Mouse (Mus musculus): ENCODE data around the gene Dpagt1. TPM values are rescaled to one million over a fixed set of nuclear protein-coding genes. Genes with fewer than 3 reads are reported as not detected.
"Not testable (repeated sequence)": the region's sequence is repeated elsewhere in the genome, so short reads cannot be mapped to it uniquely, and the experiment has no call there.

Dpagt1 gene
- polyA plus RNA-seq, 1 experiment from 2014 or later = 33.7 TPM

- not testable (repeated sequence) for H3K9ac ChIP-seq (ENCODE audit: low read length); ATAC-seq (replicated peaks; ENCODE audit: extremely low read depth, insufficient read depth, low FRiP score); H3K27ac ChIP-seq (ENCODE audit: low read length); H3K4me2 ChIP-seq (ENCODE audit: low read depth, low read length); H3K4me3 ChIP-seq (ENCODE audit: low read length); H3K9me3 ChIP-seq (replicated peaks; ENCODE audit: control insufficient read depth, low read length); H3K27me3 ChIP-seq (ENCODE audit: control insufficient read depth, insufficient read depth, low read length)
- H3K36me3 ChIP-seq (ENCODE audit: control insufficient read depth, insufficient read depth) = peaks cover 16% of the 10 kb centered on the region
- 74% methylated on average over 2 of the region's 2 CpGs for WGBS
- peaks cover 14% of the 10 kb centered on the region for H3K4me1 ChIP-seq (ENCODE audit: control insufficient read depth, insufficient read depth, low read length)
Observed at GRCm38 (mm10) chr9:44377335-44377734, 51.5 kb downstream of the Dpagt1 start.

GRCm38 (mm10) chr9:44378153-44378730, 52.4 kb downstream of the Dpagt1 start:
- Histone ChIP-seq H3K36me3 (ENCODE audit: control insufficient read depth, insufficient read depth) (peaks cover 25% of the 10 kb centered on the region), H3K4me1 (ENCODE audit: control insufficient read depth, insufficient read depth, low read length) (peaks cover 14% of the 10 kb centered on the region), H3K27ac (ENCODE audit: low read length) (peak overlapping the region; percentile 48; the same call in 1 of the 2 replicates), H3K9me3 (replicated peaks; ENCODE audit: control insufficient read depth, low read length) (no peaks in the 10 kb centered on the region), H3K9ac (ENCODE audit: low read length) (peak overlapping the region; percentile 70), H3K4me3 (ENCODE audit: low read length) (peak overlapping the region; percentile 79), H3K27me3 (ENCODE audit: control insufficient read depth, insufficient read depth, low read length) (no peaks in the 10 kb centered on the region), H3K4me2 (ENCODE audit: low read depth, low read length) (peak overlapping the region; percentile 84)
- no peak for ATAC-seq (replicated peaks; ENCODE audit: extremely low read depth, insufficient read depth, low FRiP score)
- 81% methylated on average over 5 of the region's 5 CpGs for WGBS

GRCm38 (mm10) chr9:44379054-44379834, 53.4 kb downstream of the Dpagt1 start, which contains the start of gene Hyou1:
TSS of gene Hyou1 (plus strand) at chr9:44379490.
- no peaks in the 10 kb centered on the region for H3K27me3 ChIP-seq (ENCODE audit: control insufficient read depth, insufficient read depth, low read length)
- H3K36me3 ChIP-seq (ENCODE audit: control insufficient read depth, insufficient read depth) = peaks cover 35% of the 10 kb centered on the region
- ATAC-seq (replicated peaks; ENCODE audit: extremely low read depth, insufficient read depth, low FRiP score) = peak; percentile 99
- H3K9ac ChIP-seq (ENCODE audit: low read length) = peak within 1 kb of the TSS; percentile 89
- WGBS = under 1% methylated on average over 83 of the region's 83 CpGs
- H3K27ac ChIP-seq (ENCODE audit: low read length) = peak within 1 kb of the TSS; percentile 81
- peak within 1 kb of the TSS; percentile 79 for H3K4me3 ChIP-seq (ENCODE audit: low read length)
- peak within 1 kb of the TSS; percentile 94 for H3K4me2 ChIP-seq (ENCODE audit: low read depth, low read length)
- no peaks in the 10 kb centered on the region for H3K9me3 ChIP-seq (replicated peaks; ENCODE audit: control insufficient read depth, low read length)
- H3K4me1 ChIP-seq (ENCODE audit: control insufficient read depth, insufficient read depth, low read length) = peaks cover 14% of the 10 kb centered on the region

- Histone ChIP-seq H3K27ac (ENCODE audit: low read length) (peak overlapping the region; percentile 81), H3K9ac (ENCODE audit: low read length) (peak overlapping the region; percentile 89), H3K4me3 (ENCODE audit: low read length) (peak overlapping the region; percentile 79), H3K36me3 (ENCODE audit: control insufficient read depth, insufficient read depth) (peaks cover 41% of the 10 kb centered on the region), H3K4me1 (ENCODE audit: control insufficient read depth, insufficient read depth, low read length) (peaks cover 14% of the 10 kb centered on the region), H3K9me3 (replicated peaks; ENCODE audit: control insufficient read depth, low read length) (no peaks in the 10 kb centered on the region), H3K4me2 (ENCODE audit: low read depth, low read length) (peak overlapping the region; percentile 94), H3K27me3 (ENCODE audit: control insufficient read depth, insufficient read depth, low read length) (no peaks in the 10 kb centered on the region)
- WGBS = 6% methylated on average over 15 of the region's 15 CpGs
- peak; percentile 2; the same call in 1 of the 2 replicates for ATAC-seq (replicated peaks; ENCODE audit: extremely low read depth, insufficient read depth, low FRiP score)
Observed at GRCm38 (mm10) chr9:44379862-44380261, 54.0 kb downstream of the Dpagt1 start.

Small RNA genes within 50 kb of the gene (microRNA-seq; reads per million reads assigned to microRNA genes)
- gene Gm44335 = not detected

Other genes starting within 250 kb of the Dpagt1 start
- 0.12 TPM in 1 of 2 replicates, not detected in the other for gene Mfrp, start 224.3 kb upstream of the Dpagt1 start, polyA plus RNA-seq (2015; fragmentation: Nextera tagmentation; extraction: Ambion mirVana)
- 3.5 and 4.2 TPM in 2 replicates for gene C1qtnf5, start 218.8 kb upstream of the Dpagt1 start, polyA plus RNA-seq (2015; fragmentation: Nextera tagmentation; extraction: Ambion mirVana)
- 0.07 and 0.20 TPM in 2 replicates for gene Gm49380, start 212.5 kb upstream of the Dpagt1 start, polyA plus RNA-seq (2015; fragmentation: Nextera tagmentation; extraction: Ambion mirVana)
- gene Rnf26, start 212.5 kb upstream of the Dpagt1 start, polyA plus RNA-seq (2015; fragmentation: Nextera tagmentation; extraction: Ambion mirVana) = 31.7 and 36.6 TPM in 2 replicates
- 104 and 111 TPM in 2 replicates for gene Mcam, start 191.6 kb upstream of the Dpagt1 start, polyA plus RNA-seq (2015; fragmentation: Nextera tagmentation; extraction: Ambion mirVana)
- 12.6 and 13.0 TPM in 2 replicates for gene Cbl, start 92.0 kb upstream of the Dpagt1 start, polyA plus RNA-seq (2015; fragmentation: Nextera tagmentation; extraction: Ambion mirVana)
- gene Ccdc153, start 85.3 kb upstream of the Dpagt1 start, polyA plus RNA-seq (2015; fragmentation: Nextera tagmentation; extraction: Ambion mirVana) = 0.88 and 2.5 TPM in 2 replicates
- gene Pdzd3, start 74.5 kb upstream of the Dpagt1 start, polyA plus RNA-seq (2015; fragmentation: Nextera tagmentation; extraction: Ambion mirVana) = 0.06 and 0.07 TPM in 2 replicates
- 7.3 and 7.9 TPM in 2 replicates for gene Nlrx1, start 57.4 kb upstream of the Dpagt1 start, polyA plus RNA-seq (2015; fragmentation: Nextera tagmentation; extraction: Ambion mirVana)
- gene Abcg4, start 37.4 kb upstream of the Dpagt1 start, polyA plus RNA-seq (2015; fragmentation: Nextera tagmentation; extraction: Ambion mirVana) = 1.9 and 2.5 TPM in 2 replicates
- 15.8 and 18.7 TPM in 2 replicates for gene Hinfp, start 20.3 kb upstream of the Dpagt1 start, polyA plus RNA-seq (2015; fragmentation: Nextera tagmentation; extraction: Ambion mirVana)
- 8.2 and 8.6 TPM in 2 replicates for gene C2cd2l, start 5.7 kb upstream of the Dpagt1 start, polyA plus RNA-seq (2015; fragmentation: Nextera tagmentation; extraction: Ambion mirVana)
- 179 and 186 TPM in 2 replicates for gene H2afx, start 8.7 kb downstream of the Dpagt1 start, polyA plus RNA-seq (2015; fragmentation: Nextera tagmentation; extraction: Ambion mirVana)
- 97.2 and 102 TPM in 2 replicates for gene Hmbs, start 18.2 kb downstream of the Dpagt1 start, polyA plus RNA-seq (2015; fragmentation: Nextera tagmentation; extraction: Ambion mirVana)
- gene Vps11, start 35.7 kb downstream of the Dpagt1 start, polyA plus RNA-seq (2015; fragmentation: Nextera tagmentation; extraction: Ambion mirVana) = 20.9 and 23.1 TPM in 2 replicates
- 14.6 and 18.0 TPM in 2 replicates for gene Hyou1, start 53.5 kb downstream of the Dpagt1 start, polyA plus RNA-seq (2015; fragmentation: Nextera tagmentation; extraction: Ambion mirVana)
- gene Slc37a4, start 70.8 kb downstream of the Dpagt1 start, polyA plus RNA-seq (2015; fragmentation: Nextera tagmentation; extraction: Ambion mirVana) = 37.8 and 42.0 TPM in 2 replicates
- 862 and 919 TPM in 2 replicates for gene Rps25, start 81.1 kb downstream of the Dpagt1 start, polyA plus RNA-seq (2015; fragmentation: Nextera tagmentation; extraction: Ambion mirVana)
- 84.4 and 90.3 TPM in 2 replicates for gene Trappc4, start 81.6 kb downstream of the Dpagt1 start, polyA plus RNA-seq (2015; fragmentation: Nextera tagmentation; extraction: Ambion mirVana)
- gene Ccdc84, start 92.5 kb downstream of the Dpagt1 start, polyA plus RNA-seq (2015; fragmentation: Nextera tagmentation; extraction: Ambion mirVana) = 21.3 and 23.5 TPM in 2 replicates
- gene Foxr1, start 115.1 kb downstream of the Dpagt1 start, polyA plus RNA-seq (2015; fragmentation: Nextera tagmentation; extraction: Ambion mirVana) = not detected in 2 replicates
- gene Upk2, start 129.0 kb downstream of the Dpagt1 start, polyA plus RNA-seq (2015; fragmentation: Nextera tagmentation; extraction: Ambion mirVana) = 0.50 TPM in 1 of 2 replicates, not detected in the other
- 11.1 and 11.3 TPM in 2 replicates for gene Bcl9l, start 156.8 kb downstream of the Dpagt1 start, polyA plus RNA-seq (2015; fragmentation: Nextera tagmentation; extraction: Ambion mirVana)
- 0.17 and 0.35 TPM in 2 replicates for gene Cxcr5, start 235.9 kb downstream of the Dpagt1 start, polyA plus RNA-seq (2015; fragmentation: Nextera tagmentation; extraction: Ambion mirVana)

All from heart, embryonic 16.5 days (tissue).